8 mouse cellular contexts compared by ENCODE assay signal in the genomic region with DNA sequence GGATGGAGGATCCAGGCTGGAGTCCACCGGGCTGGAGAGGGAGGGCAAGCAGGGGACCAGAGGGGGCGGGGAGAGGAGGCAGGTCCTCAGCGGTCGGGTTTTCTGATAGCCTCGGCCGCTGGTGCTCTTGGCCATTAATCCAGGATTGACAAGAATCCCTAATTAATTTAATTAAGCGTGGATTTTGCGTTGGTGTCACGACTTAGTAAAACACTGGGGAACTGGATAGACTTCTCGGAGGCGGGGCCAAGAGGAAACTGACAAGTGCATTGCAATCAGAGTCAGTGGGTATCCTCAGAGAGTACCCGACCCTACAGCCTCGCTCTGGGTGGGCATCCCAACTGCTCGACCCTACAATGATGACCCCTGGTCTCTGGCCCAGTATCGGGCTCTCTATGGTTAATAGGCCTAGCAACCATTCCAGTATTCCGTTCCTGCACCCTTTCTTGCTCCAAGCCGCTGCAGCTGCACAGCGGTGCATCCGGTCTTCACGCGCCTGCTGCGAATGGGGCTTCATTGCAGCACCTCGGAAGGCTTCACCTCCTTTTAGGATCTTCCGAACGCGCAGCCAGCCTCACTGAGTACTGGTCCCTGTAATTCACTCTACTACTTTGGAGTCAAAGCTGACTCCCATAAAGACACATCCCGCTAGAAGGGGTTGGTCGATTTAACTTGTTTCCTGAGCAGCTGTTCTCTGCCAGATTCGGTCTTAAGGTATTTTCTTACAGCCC. TPM values are rescaled to one million over a fixed set of nuclear protein-coding genes. Genes with fewer than 3 reads are reported as not detected.
A peak's percentile ranks its signal among the peaks of the same experiment; 100 is the strongest.
DNase-seq lines count a peak whose midpoint lies in the region; ATAC-seq lines count a peak whose summit lies in the region.

No protein-coding gene starts in this region.

- under 1% methylated on average over 29 of the region's 29 CpGs for WGBS in kidney, embryonic 14.5 days
- WGBS in midbrain, embryonic 15.5 days, result under 1% methylated on average over 29 of the region's 29 CpGs

- H3K27me3 ChIP-seq in kidney, embryonic 14.5 days (ENCODE audit: control insufficient read depth, insufficient read depth, low read length), result peaks cover 61% of the 10 kb centered on the region
- no peaks in the 10 kb centered on the region; the same call in 1 of the 2 replicates for H3K27me3 ChIP-seq in midbrain, embryonic 15.5 days (replicated peaks)

- H3K9me3 ChIP-seq in kidney, embryonic 14.5 days (ENCODE audit: control insufficient read depth, low read length), result no peaks in the 10 kb centered on the region
- no peaks in the 10 kb centered on the region for H3K9me3 ChIP-seq in midbrain, embryonic 15.5 days

- peak overlapping the region; percentile 50 for H3K4me3 ChIP-seq in kidney, embryonic 14.5 days (ENCODE audit: low read length)
- H3K4me3 ChIP-seq in midbrain, embryonic 15.5 days, result peak overlapping the region; percentile 48

- peak overlapping the region; percentile 12 for H3K4me2 ChIP-seq in kidney, embryonic 14.5 days (replicated peaks; ENCODE audit: low read depth, low read length)
- peak overlapping the region; percentile 61 for H3K4me2 ChIP-seq in midbrain, embryonic 15.5 days

- H3K4me1 ChIP-seq in kidney, embryonic 14.5 days (ENCODE audit: control insufficient read depth, insufficient read depth, low read length), result peaks cover 10% of the 10 kb centered on the region; the same call in 1 of the 2 replicates
- peaks cover 39% of the 10 kb centered on the region for H3K4me1 ChIP-seq in midbrain, embryonic 15.5 days

- peak; percentile 35 for DNase-seq in right cerebral cortex, postnatal 25 days
- no peak for DNase-seq in right cerebral cortex, postnatal 36 days (ENCODE audit: low spot score in 2 of 2)
- DNase-seq in adrenal gland, postnatal 14 days, result peak; percentile 27
- peak; percentile 24 to 50 for DNase-seq in gastrocnemius, postnatal 4 days (ENCODE audit: low spot score in 2 of 2)
- peak; percentile 47 for DNase-seq in yolk sac, embryonic 10.5 days (ENCODE audit: low spot score)

- H3K36me3 ChIP-seq in kidney, embryonic 14.5 days (ENCODE audit: control insufficient read depth, insufficient read depth, low read length), result no peaks in the 10 kb centered on the region
- no peaks in the 10 kb centered on the region for H3K36me3 ChIP-seq in midbrain, embryonic 15.5 days (replicated peaks)

- no peak for ATAC-seq in kidney, embryonic 14.5 days (ENCODE audit: low FRiP score, low TSS enrichment)
- ATAC-seq in midbrain, embryonic 15.5 days (replicated peaks), result peak; percentile 10
- ATAC-seq in frontal cortex, adult (ENCODE audit: low TSS enrichment), result no peak

- H3K27ac ChIP-seq in kidney, embryonic 14.5 days (ENCODE audit: low read depth, low read length), result no peak overlapping the region
- peak overlapping the region; percentile 84 for H3K27ac ChIP-seq in midbrain, embryonic 15.5 days

- H3K9ac ChIP-seq in kidney, embryonic 14.5 days (ENCODE audit: low read depth, low read length), result no peak overlapping the region
- peak overlapping the region; percentile 42 for H3K9ac ChIP-seq in midbrain, embryonic 15.5 days

RNA-seq across cellular contexts. Expression of a gene that starts 0.8 kb away (rescaled TPM):
- total RNA-seq in adrenal gland, postnatal 14 days (2021), result 1.5 and 2.2 TPM in 2 replicates
- total RNA-seq in gastrocnemius, postnatal 4 days (2021), result 10 to 100 TPM; 14.2 to 14.6 TPM
- 0.16 TPM in 1 of 2 replicates, not detected in the other for polyA plus RNA-seq in kidney, embryonic 14.5 days (2014; fragmentation: Nextera tagmentation; extraction: Ambion mirVana)
- polyA plus RNA-seq in midbrain, embryonic 15.5 days (2015; fragmentation: Nextera tagmentation; extraction: Ambion mirVana), result 56.1 and 58.6 TPM in 2 replicates

RNA-seq across cellular contexts. Expression of a gene that starts 1.2 kb away (rescaled TPM):
- total RNA-seq in adrenal gland, postnatal 14 days (2021), result 26.3 and 31.2 TPM in 2 replicates
- 10 to 100 TPM; 28.7 to 31.2 TPM for total RNA-seq in gastrocnemius, postnatal 4 days (2021)
- polyA plus RNA-seq in kidney, embryonic 14.5 days (2014; fragmentation: Nextera tagmentation; extraction: Ambion mirVana), result 38.5 and 43.8 TPM in 2 replicates
- polyA plus RNA-seq in midbrain, embryonic 15.5 days (2015; fragmentation: Nextera tagmentation; extraction: Ambion mirVana), result 38.8 and 39.3 TPM in 2 replicates

Comparison
In these comparisons a context has a peak if more than half of its experiments do, and no peak if none do; other contexts are left out.
1. DNase-seq: peak in right cerebral cortex, postnatal 25 days (single experiment), adrenal gland, postnatal 14 days (single experiment), gastrocnemius, postnatal 4 days (2 of 2) and yolk sac, embryonic 10.5 days (single experiment); none in right cerebral cortex, postnatal 36 days (0 of 2).